Comparison of ENCODE assay signal across 25 mouse cellular contexts in the genomic region with DNA sequence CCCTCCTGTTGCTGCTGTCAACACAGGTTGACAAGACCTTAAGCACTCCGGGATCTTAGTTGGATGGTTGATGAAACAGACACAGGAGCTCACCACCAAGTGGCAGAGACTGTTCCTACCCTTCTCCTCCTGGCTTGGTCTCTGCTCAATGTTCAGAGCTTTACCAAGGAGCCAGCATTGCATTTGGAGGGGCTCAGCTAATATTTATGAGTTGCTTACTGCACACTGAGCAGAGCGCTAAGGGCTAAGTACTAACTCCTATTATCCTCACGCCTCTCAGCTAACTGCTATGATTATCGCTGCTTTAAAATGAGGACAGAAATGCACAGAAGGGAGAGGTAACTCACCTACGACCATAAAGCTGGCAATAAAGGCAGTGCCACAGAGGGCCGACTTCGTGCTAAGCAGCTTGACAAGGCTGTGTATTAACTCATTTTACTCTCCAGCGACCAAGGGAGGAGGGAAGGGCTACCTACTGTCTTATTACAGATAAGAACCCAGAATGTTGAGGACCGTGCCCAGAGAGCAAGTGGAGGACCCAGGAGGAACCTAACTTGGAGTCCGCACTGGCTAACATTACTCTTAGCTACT.
"Had no signal": no experiment of that assay in that cellular context is flagged by ENCODE, and none has a peak within 500 bp of the region (broad histone marks: within the 10 kb centered on the region; RNA-seq: fewer than 3 reads in every experiment).

No protein-coding gene starts in this region.

- H3K27ac ChIP-seq: layer of hippocampus, adult 2 months; limb, embryonic 10.5 days; limb, embryonic 13.5 days; liver, embryonic 12.5 days; liver, embryonic 15.5 days; lung, embryonic 15.5 days; midbrain, embryonic 12.5 days; midbrain, embryonic 15.5 days; neural tube, embryonic 12.5 days; stomach, postnatal 0 days had no signal

- H3K36me3 ChIP-seq: limb, embryonic 10.5 days; limb, embryonic 13.5 days; liver, embryonic 12.5 days; liver, embryonic 15.5 days; lung, embryonic 15.5 days; midbrain, embryonic 12.5 days; midbrain, embryonic 15.5 days; neural tube, embryonic 12.5 days had no signal

- H3K9ac ChIP-seq: limb, embryonic 13.5 days; liver, embryonic 12.5 days; liver, embryonic 15.5 days; lung, embryonic 15.5 days; midbrain, embryonic 12.5 days; midbrain, embryonic 15.5 days; neural tube, embryonic 12.5 days had no signal

- H3K4me1 ChIP-seq: liver, embryonic 15.5 days; midbrain, embryonic 15.5 days had no signal

- DNase-seq: kidney, adult 18-20 months; kidney, adult 9 months; kidney, postnatal 14 days; layer of hippocampus, adult 9-11 months; liver; lung, adult 18-20 months; lung, postnatal 10 days; lung, postnatal 36 days; right cerebral cortex, adult 18-20 months; right cerebral cortex, postnatal 14 days; right cerebral cortex, postnatal 4 days; thymus, adult 2 months; thymus, postnatal 14 days; thymus, postnatal 4 days had no signal

- H3K4me3 ChIP-seq: layer of hippocampus, adult 2 months; limb, embryonic 10.5 days; limb, embryonic 13.5 days; liver, embryonic 12.5 days; liver, embryonic 15.5 days; lung, embryonic 15.5 days; megakaryocyte, embryonic 14.5 days; midbrain, embryonic 12.5 days; midbrain, embryonic 15.5 days; neural tube, embryonic 12.5 days had no signal

- H3K9me3 ChIP-seq: limb, embryonic 10.5 days; limb, embryonic 13.5 days; liver, embryonic 12.5 days; liver, embryonic 15.5 days; lung, embryonic 15.5 days; midbrain, embryonic 12.5 days; midbrain, embryonic 15.5 days; neural tube, embryonic 12.5 days had no signal

- H3K4me2 ChIP-seq: limb, embryonic 13.5 days; liver, embryonic 12.5 days; liver, embryonic 15.5 days; lung, embryonic 15.5 days; midbrain, embryonic 12.5 days; midbrain, embryonic 15.5 days; neural tube, embryonic 12.5 days had no signal

- ATAC-seq: liver, embryonic 12.5 days; midbrain, embryonic 15.5 days had no signal

- H3K27me3 ChIP-seq: liver, embryonic 12.5 days; liver, embryonic 15.5 days; lung, embryonic 15.5 days; megakaryocyte, embryonic 14.5 days; midbrain, embryonic 12.5 days; midbrain, embryonic 15.5 days; neural tube, embryonic 12.5 days had no signal
